Mouse (Mus musculus): ENCODE results near the gene Zfp808.
"Not testable (repeated sequence)": the region's sequence is repeated elsewhere in the genome, so short reads cannot be mapped to it uniquely, and the experiment has no call there.

The Zfp808 gene

GRCm38 (mm10) chr13:62129432-62130171 is at the start of gene Zfp808:
Zfp808 (plus strand) TSS chr13:62129886.
- peak; percentile 75 for DNase-seq

DNA sequence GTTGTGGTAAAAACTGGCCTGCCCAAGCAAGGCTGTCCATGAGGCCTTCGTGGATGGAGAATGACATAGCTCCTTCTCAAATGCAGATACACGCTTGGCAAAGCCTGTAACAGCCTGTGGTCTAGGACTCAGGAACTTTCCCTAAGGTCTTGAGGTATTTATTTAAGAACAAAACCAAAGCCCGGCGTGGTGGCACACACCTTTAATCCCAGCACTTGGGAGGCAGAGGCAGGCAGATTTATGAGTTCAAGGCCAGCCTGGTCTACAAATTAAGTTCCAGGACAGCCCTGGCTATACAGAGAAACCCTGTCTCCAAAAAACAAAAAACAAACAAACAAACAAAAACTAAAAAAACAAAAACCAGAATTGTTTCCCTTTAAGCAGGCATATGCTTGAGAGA is 30.9 kb upstream of the Zfp808 start:
- not testable (repeated sequence) for DNase-seq

DNA sequence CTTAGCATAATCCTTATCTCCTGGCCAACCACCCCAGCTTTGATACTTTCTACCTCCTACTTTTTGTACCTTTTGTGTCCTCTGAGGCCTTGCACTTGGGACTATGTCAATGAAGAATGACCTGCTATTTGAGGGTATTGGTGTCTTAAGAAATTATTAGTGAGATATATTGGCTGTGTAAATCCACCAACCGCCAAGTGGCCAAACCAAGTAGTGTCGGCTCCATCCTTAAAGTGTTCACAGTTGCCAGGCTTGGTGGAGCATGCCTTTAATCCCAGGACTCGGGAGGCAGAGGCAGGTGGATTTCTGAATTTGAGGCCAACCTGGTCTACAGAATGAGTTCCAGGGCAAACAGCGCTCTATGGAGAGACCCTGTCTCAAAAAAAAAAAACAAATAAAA is 30.2 kb upstream of the Zfp808 start:
- DNase-seq = not testable (repeated sequence)

GRCm38 (mm10) chr13:62102368-62102767 is 27.3 kb upstream of the Zfp808 start:
- DNase-seq = not testable (repeated sequence)

- DNase-seq = not testable (repeated sequence)
Observed at GRCm38 (mm10) chr13:62115861-62116260, 13.8 kb upstream of the Zfp808 start.

- DNase-seq = not testable (repeated sequence)
Observed at GRCm38 (mm10) chr13:62121578-62121977, 8.1 kb upstream of the Zfp808 start.

- not testable (repeated sequence) for DNase-seq
Observed at GRCm38 (mm10) chr13:62181835-62182755, 52.4 kb downstream of the Zfp808 start.

DNA sequence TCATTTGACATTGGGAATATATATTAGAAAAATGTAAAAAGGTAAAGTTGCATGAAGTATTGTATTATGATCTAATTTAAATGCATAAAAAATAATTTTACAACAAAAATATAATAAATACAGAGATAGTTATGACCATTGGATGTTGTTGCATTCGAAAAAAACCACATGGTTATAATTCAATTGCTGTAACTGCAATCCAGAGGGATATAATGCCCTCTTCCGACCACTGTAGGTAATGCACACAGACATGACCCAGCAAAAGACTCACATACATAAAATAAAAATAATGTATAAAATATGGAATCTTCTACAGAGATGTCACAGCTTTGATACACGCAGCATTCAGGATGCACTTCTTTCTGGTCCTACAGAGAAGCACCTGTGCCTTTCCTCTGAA is 115.6 kb downstream of the Zfp808 start:
- DNase-seq = no peak

GRCm38 (mm10) chr13:62255226-62255625 is 125.5 kb downstream of the Zfp808 start:
- not testable (repeated sequence) for DNase-seq

DNA sequence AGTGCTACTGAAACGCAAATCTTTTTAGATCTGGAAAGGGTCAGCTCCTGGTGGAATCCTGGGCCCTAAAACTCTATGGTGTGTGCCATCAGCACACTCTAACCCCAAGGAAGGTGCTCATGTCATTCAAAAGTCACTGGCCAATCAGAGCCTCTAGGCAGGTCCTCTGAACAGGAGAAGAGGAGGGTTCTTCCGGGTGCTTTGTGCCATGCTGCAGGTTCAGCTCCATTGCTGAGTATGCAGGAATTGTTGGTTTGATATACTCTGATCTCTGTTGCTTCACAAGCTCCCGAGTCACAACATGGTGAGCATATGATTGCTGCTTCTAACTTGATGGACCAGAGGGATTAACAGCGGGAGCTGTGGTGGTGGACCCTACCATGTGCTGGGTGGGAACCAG is 133.7 kb downstream of the Zfp808 start:
- no peak for DNase-seq
